Mouse (Mus musculus): ENCODE measurements around the gene Cldn11. TPM values are rescaled to one million over a fixed set of nuclear protein-coding genes. Genes with fewer than 3 reads are reported as not detected.
"Not testable (repeated sequence)": the region's sequence is repeated elsewhere in the genome, so short reads cannot be mapped to it uniquely, and the experiment has no call there.

Cldn11 gene
- total RNA-seq (2021), result 10 to 100 TPM; 24.3 to 27.6 TPM
- long read RNA-seq, experiment 1, partial matches to known transcripts, result 0 of 3 reads
- long read RNA-seq, experiment 1, other reads (novel, unspliced or antisense), result 0 of 3 reads
- long read RNA-seq, experiment 2, partial matches to known transcripts, result 0 of 2 reads
- long read RNA-seq, experiment 2, other reads (novel, unspliced or antisense), result 0 of 2 reads

GRCm38 (mm10) chr3:31149706-31150105 lies at the start of gene Cldn11:
TSS of gene Cldn11 (plus strand) at chr3:31149920.
- no peak for DNase-seq (ENCODE audit: low spot score in 2 of 2)

GRCm38 (mm10) chr3:31100026-31100425 lies 49.7 kb upstream of the Cldn11 start:
- no peak for DNase-seq (ENCODE audit: low spot score in 2 of 2)

DNA sequence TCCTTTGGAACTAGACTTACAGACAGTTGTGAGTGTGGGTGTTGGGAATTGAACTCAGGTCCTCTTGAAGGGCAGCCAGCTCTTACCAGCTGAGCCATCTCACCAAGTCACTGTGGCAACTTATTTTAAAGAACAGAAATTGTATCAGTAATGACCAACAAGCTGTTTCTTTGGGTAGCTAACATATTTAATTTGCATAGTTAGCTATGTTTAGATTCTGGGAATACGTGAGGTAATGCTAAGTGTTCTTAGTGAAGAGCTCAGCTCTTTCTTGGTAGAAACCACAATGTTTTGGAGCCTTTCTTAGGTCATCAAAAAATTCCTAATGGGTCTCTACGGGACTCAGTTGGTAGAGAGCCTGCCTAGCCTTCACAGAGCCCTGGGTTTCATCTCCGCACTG lies 48.9 kb upstream of the Cldn11 start:
- DNase-seq (ENCODE audit: low spot score in 2 of 2), result no peak

DNA sequence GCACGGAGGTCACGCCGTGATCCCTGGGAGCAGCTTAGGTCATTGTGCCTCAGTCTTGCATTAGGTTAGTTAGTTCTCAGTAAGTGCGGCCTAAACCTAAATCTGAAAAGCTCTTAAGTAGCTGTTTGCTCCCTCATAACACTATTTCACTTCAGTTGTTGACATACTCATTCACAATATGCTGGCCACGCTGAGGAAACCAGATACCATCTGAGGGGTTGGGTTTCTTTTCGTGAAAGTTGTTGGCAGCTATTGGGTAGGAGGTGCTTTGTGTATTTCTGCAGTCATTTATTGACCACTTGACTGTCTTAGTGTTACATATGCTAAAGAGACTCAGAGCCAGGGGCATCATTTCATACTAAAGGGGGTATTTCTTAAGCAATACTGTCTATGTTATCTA lies 44.8 kb upstream of the Cldn11 start:
- DNase-seq (ENCODE audit: low spot score in 2 of 2), result no peak

- DNase-seq (ENCODE audit: low spot score in 2 of 2), result no peak
Observed at GRCm38 (mm10) chr3:31106597-31106996, 43.1 kb upstream of the Cldn11 start.

DNA sequence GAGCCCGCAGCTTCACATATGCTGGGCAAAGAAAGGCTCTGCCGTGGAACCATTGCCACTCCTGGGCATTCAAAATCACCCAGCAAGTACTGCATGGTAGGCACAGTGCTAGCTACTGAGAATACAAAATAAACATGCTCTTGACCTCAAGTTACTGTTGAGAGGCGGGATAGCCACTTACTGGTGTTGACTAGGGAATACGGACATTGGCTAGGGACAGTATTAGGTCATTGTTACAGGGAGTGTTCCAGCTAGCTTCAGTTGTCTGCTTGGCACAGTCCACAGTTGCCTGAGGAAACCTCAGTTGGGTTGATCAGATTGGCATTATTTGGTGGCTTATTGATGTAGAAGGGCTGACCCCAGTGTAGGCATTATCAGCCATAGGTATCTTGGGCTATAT lies 42.0 kb upstream of the Cldn11 start:
- no peak for DNase-seq (ENCODE audit: low spot score in 2 of 2)

DNA sequence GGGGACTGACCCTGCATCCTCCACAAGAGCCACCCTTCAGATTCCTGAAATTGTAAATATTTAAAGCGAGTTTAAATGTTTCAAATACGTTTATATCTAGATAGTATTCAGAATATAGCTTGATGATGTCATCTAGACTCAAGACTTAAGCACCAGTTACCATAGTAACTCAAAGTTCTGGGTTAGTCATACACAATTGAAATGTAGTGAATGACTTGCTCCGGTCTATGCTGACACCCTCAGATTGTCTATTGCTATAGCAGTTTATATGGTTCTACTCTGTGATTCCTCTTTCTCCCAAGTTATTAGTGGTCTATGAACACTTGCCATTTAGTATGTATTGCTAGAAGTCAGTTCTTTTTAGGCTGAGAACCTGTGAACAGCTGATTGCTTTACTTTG lies 40.6 kb upstream of the Cldn11 start:
- no peak for DNase-seq (ENCODE audit: low spot score in 2 of 2)

- no peak for DNase-seq (ENCODE audit: low spot score in 2 of 2)
Observed at GRCm38 (mm10) chr3:31123098-31123497, 26.6 kb upstream of the Cldn11 start.

DNA sequence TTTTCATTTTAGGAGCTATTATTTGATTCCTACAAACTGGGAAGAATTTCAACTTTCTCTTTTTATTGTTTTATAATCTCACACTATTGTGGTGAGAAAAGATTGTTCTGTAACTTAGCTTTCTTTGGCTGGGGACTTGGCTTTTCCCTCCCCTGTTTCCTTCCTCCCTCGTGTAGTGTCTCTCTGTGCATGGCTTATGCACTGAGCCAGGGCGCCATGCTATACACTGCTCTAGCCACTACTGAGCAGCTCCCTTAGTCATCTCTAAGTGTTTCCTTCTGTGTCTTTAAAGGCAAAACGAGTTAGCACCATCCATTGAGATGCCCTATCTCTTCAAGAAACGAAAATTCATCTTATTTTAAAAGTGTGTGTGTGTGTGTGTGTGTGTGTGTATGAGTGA lies 23.4 kb upstream of the Cldn11 start:
- no peak for DNase-seq (ENCODE audit: low spot score in 2 of 2)

DNA sequence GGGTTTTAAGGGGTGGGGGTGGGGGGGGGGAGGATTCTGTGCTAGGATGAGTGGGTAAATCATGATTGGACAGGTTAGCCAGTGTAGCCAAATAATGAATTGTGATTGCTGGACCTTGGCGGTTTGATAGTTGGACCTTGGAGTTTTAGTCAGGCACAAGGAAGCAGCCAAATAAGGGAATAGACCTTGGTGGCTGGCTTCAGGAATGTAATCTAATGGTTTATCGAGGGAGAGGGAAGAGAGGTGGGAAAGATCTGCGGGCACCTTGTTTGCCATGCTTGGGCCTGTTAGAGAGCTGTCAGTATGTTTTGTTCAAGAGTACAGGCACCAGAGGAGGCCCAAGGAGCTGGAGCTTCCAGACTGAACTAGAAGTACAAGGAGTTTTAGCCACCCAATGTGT lies 22.9 kb upstream of the Cldn11 start:
- no peak for DNase-seq (ENCODE audit: low spot score in 2 of 2)

DNA sequence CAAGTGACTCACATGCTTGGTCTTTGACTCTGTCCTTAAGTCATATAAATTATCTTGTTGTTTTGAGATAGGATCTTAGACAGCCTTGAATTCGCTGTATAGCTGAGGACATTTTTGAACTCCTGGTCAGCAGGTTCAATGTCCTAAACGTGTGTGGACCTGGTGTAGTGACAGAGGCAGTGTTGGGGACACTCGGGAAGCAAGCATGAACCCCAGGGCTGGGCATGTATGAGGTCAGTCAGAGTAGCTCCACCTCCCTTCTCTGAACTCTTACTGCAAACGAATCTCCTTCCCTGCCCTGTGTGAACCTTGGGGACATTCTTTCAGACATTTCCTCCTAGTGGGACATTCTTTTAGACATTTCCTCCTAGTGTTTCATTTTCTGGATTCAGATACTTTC lies 20.0 kb upstream of the Cldn11 start:
- DNase-seq (ENCODE audit: low spot score in 2 of 2), result no peak

DNA sequence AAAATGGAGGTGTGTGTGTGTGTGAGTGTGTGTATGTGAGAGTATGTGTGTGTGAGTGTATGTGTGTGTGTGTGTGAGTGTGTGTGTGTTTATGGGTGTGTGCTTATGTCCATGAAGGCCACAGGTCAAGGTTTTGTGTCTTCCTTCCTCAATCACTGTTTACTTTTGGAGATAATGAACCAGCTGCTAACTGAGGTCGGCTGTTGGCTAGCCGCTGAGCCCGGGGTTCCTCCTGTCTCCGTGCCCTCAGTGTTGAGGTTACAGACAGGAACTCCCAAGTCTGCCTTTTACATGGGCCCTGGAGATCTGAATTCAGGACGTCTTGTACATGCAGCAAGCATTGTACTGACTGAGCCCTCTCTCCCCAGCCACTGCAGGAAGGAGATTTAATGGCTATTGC lies 16.1 kb upstream of the Cldn11 start:
- DNase-seq (ENCODE audit: low spot score in 2 of 2), result no peak

DNA sequence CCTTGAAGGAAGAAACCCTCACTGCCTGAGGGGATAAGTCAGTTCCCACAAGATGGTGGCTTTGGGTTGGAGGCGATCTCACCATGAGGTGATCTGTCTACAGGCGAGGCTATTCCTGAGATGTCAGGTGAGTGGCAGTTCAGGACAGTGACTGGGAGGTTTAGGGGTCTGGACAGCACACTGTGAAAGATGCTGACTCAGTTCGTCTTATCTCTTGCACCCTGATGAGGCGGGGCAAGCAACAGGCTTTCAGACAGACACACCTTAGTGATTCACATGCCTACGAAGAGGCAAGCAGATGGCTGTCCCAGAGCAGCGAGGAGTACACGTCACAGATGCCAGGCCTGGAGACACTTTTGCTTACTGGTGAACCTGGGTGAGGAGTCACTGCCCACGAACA lies 15.5 kb upstream of the Cldn11 start:
- no peak for DNase-seq (ENCODE audit: low spot score in 2 of 2)

- DNase-seq (ENCODE audit: low spot score in 2 of 2), result no peak
Observed at GRCm38 (mm10) chr3:31134696-31135095, 15.0 kb upstream of the Cldn11 start.

DNA sequence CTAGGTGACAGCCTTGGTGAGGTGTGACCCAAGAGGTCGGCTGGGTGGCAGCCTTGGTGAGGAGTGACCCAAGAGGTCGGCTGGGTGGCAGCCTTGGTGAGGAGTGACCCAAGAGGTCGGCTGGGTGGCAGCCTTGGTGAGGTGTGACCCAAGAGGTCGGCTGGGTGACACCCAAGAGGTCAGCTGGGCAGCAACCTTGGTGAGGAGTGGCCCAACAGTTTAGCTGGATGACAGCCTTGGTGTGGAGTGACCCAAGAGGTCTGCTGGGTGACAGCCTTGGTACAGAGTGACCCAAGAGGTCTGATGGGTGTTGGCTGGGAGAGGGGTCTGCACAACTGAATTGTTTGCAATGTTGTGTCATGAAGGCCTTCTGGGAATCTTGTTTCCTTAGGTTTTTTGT lies 13.1 kb upstream of the Cldn11 start:
- not testable (repeated sequence) for DNase-seq (ENCODE audit: low spot score in 2 of 2)

- peak in 1 of 2 experiments; percentile 59 for DNase-seq (ENCODE audit: low spot score in 2 of 2)
Observed at GRCm38 (mm10) chr3:31138454-31139424, 11.0 kb upstream of the Cldn11 start.

DNA sequence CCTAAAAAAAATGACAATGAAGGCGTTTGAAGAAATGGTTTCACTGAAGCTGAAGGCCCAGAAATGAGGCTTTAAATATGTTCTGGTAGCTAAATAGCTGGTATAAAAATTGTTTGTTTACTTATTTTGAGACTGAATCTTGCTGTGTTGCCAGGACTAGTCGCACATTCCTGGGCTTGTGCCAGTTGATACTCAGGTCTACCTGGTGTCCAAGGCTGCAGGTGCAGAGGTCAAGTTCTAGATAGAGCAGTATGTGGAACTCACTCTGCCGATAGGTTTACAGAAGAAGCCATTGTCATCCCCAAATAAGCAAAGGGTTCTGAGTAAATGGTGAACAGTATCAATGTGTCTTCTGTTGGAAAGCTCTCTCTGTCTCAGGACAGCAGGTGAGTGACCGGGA lies 8.1 kb upstream of the Cldn11 start:
- DNase-seq (ENCODE audit: low spot score in 2 of 2), result no peak

DNA sequence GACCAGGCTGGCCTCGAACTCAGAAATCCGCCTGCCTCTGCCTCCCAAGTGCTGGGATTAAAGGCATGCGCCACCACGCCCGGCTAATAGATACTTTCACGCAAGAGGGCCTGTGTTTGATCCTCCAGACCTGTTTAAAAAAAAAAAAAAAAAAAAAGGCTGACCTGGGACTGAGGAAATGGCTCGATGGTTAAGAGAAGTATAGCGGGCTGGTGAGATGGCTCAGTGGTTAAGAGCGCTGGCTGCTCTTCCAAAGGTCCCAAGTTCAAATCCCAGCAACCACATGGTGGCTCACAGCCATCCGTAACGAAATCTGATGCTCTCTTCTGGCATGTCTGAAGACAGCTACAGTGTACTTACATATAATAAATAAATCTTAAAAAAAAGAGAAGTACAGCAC lies 4.5 kb upstream of the Cldn11 start:
- not testable (repeated sequence) for DNase-seq (ENCODE audit: low spot score in 2 of 2)

DNA sequence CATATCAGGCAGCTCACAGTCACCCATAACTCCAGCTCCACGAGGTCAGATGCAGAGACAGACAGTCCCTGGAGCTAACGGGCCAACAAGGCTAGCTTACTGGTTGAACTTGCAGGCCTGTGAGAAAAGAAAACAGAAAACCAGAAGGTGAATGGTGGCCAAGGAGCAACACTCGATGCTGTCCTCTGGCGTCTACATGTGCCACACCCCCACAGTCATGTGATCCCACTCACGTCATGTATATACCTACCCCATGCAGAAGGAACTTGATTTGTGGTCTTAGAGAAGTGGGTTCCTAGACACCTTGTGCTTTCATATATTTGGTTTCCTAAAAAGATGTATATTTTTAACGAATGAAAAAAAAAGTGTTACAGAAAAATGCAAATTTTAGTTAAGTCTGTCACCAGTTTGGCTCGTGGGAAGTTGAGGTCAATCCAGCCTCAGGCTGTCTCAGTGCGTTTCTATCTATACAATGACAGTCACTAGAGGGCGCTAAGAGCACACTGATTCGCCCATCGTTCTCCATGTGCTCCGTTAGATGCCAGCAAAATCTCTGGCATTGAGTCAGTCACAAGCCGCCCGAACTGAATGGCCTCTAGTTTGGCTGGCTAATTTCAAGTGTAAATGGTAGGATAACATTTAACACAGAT lies 4.0 kb upstream of the Cldn11 start:
- DNase-seq (ENCODE audit: low spot score in 2 of 2), result no peak

DNA sequence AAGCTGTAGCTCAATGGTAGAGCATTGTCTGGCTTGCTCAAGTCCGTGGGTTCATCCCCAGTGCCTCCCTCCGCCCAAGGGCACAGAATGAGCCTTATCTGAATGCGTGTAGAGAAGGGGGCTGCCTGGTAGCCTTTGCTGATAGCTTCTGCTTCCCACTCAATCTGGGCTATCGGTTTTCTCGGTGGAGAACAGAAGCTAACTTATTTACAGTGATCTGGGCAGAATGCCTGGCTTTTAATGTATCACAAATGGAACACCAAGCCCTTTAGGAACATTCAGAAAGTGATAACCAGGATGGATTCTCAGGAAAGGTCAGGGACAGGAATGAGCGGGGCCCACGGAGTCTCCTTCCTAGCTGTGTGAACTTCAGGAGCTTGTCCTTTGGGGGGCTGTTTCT lies 1.1 kb upstream of the Cldn11 start:
- DNase-seq (ENCODE audit: low spot score in 2 of 2), result no peak

DNA sequence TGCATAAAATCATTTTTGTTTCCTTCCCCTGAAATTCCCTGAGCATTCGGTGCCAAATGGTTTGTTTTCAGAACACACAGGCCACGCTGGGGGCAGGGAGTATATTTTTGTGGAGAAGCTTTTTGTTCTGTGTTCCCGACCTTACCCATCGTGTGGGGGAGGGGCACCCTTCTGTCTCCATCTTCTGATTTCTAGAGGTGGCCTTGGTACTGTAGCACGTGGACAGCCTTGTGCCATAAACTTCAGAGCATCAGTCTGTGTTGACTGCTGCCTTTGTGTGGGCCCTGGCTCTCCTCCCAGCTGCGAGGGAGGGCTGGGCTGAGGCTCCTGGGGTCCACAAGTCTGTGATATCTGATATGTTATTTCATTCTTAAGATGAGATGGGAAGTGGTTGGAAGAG lies 2.4 kb downstream of the Cldn11 start:
- no peak for DNase-seq (ENCODE audit: low spot score in 2 of 2)

DNA sequence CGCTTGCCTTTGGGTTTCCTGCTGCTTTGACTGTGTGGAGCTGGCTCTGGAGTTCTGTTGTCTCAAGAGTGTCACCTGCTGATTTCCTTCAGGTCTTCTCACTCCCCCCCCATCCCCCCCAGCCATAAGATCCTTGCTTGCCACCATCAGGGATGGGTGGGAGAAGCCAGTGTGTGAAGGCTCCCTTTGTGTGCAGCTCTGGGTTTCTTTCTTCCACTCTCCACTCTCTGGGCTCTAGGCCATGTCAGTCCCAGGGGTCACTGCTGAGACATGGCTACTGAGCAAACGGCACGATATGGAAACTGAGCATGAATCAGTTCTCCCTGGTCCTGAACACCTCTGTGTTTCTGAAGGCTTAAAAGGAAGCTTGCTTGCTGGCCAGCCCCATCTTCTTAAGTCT lies 6.4 kb downstream of the Cldn11 start:
- no peak for DNase-seq (ENCODE audit: low spot score in 2 of 2)

All from adrenal gland, postnatal 4 days (tissue).